Mouse (Mus musculus): Measurements from ENCODE around the gene Zfp189. TPM values are rescaled to one million over a fixed set of nuclear protein-coding genes. Genes with fewer than 3 reads are reported as not detected.
"Not testable (repeated sequence)": the region's sequence is repeated elsewhere in the genome, so short reads cannot be mapped to it uniquely, and the experiment has no call there.

The Zfp189 gene
- polyA plus RNA-seq, 1 experiment, result 1.8 TPM

DNA sequence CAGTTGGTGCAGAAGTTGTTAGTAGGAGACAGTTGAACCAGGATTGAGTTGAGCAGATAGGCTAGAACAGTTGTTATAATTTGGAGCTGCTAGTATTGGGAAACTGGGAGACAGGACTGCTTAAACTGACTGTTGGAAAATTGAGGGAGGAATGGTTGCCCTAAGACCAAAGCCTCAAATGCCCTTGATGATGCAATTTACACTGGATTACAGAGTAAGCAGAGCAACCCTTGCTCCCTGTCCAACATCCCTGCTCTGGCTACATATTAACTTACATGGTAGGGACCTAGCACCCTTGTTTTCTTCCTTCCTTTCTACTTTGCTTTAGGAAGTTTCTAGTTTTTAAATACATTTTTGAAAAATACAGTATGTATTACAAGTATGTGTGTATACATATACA is 35.5 kb upstream of the Zfp189 start:
- Histone ChIP-seq H3K27ac (ENCODE audit: control insufficient read depth, insufficient read depth, low read depth, low read length, poor library complexity) (no peak overlapping the region), H3K4me1 (ENCODE audit: control insufficient read depth, insufficient read depth, low read length) (no peaks in the 10 kb centered on the region), H3K4me3 (replicated peaks; ENCODE audit: control insufficient read depth, low read depth, low read length) (no peak overlapping the region)
- TF ChIP-seq POLR2A (IDR thresholded peaks at IDR 0.05; ENCODE audit: borderline replicate concordance, control insufficient read depth, low read depth, low read length) (no peak), CTCF (IDR thresholded peaks at IDR 0.05; ENCODE audit: control insufficient read depth, insufficient read depth, low read length) (no peak)

DNA sequence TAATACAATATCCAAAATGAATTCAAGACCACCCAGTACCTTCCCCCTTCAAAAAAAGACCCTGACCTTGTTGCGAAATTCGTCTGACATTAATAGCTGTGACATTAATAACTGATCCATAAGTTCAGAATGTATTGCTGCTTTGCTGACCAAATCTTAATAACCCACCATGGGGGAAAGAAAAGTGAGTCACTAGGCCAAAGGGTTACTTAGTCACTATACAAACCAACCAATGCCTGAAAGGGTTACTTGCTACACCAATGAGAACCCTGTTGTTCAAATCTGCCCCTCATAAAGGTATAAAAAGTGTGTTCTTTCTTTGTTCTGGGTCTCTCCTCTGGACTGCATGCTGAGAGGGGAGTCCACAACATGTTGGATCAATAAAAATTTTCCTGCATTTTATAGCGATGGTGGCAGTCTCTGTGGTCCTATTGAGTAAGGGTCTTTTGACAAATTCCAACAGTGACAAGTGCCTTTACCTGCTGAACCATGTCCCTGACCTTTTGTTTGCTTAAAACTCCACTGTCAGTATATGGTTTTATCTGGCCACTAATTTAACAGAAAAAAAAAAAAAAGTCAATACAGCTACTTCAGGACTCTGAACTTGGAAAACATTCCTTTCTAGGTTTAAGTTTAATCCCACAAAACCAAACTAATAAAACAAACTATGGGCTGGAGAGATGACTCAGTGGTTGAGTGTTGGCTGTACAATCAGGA is 34.9 kb upstream of the Zfp189 start:
- H3K27ac ChIP-seq (ENCODE audit: control insufficient read depth, insufficient read depth, low read depth, low read length, poor library complexity); H3K4me1 ChIP-seq (ENCODE audit: control insufficient read depth, insufficient read depth, low read length); H3K4me3 ChIP-seq (replicated peaks; ENCODE audit: control insufficient read depth, low read depth, low read length): not testable (repeated sequence)
- 85% methylated on average over 3 of the region's 3 CpGs for WGBS

DNA sequence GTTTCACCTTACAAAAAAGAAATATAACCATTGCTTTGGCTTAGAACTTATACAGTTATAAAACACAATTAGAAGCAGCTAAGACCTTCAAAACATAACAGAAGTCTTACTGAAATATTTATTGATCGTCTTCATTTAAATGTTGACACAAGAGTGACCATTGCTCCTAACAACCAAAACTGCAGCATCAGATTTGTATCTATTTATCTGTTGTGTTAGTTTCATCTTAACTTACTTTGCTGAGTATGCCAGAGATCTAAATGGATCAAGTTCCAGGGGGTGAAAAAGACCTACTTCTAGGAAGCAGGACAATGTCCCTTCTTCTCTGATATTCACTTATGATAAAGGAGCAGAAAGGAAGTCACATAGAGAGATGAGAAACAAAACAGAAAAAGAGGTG is 17.4 kb upstream of the Zfp189 start:
- H3K27ac ChIP-seq (ENCODE audit: control insufficient read depth, insufficient read depth, low read depth, low read length, poor library complexity), result no peak overlapping the region

DNA sequence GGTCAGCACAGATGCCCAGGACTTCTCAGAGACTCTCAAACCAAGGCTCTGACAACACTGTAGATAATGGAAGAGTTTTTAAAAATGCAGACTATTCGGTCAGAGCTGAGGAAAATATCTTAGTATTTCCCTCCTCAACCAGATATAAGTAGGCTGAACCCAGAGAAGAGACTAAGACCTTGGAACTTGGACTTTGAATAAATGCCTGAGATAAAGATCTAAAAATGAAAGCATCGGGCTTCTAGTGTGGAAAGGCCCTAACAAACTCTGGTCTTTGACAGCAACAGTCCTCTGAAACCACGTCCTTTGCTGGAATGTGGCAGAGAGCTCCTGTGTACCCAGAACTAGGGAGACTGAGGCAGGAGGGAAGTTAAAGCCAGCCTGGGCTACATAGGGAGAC is 14.6 kb upstream of the Zfp189 start, which contains the start of gene Baat:
TSS of gene Baat (minus strand) at position 172 of the 400 bp plus-strand sequence.
- 58% methylated on average over 3 of the region's 3 CpGs for WGBS
- H3K4me3 ChIP-seq (replicated peaks; ENCODE audit: control insufficient read depth, low read depth, low read length), result no peak within 1 kb of the TSS
- H3K27ac ChIP-seq (ENCODE audit: control insufficient read depth, insufficient read depth, low read depth, low read length, poor library complexity), result no peak within 1 kb of the TSS
- no peaks in the 10 kb centered on the region for H3K4me1 ChIP-seq (ENCODE audit: control insufficient read depth, insufficient read depth, low read length)
- TF ChIP-seq CTCF (IDR thresholded peaks at IDR 0.05; ENCODE audit: control insufficient read depth, insufficient read depth, low read length) (no peak), POLR2A (IDR thresholded peaks at IDR 0.05; ENCODE audit: borderline replicate concordance, control insufficient read depth, low read depth, low read length) (no peak)

More for the DNA sequence above, 17.4 kb upstream of the Zfp189 start:
- Histone ChIP-seq H3K4me3 (replicated peaks; ENCODE audit: control insufficient read depth, low read depth, low read length) (no peak overlapping the region), H3K4me1 (ENCODE audit: control insufficient read depth, insufficient read depth, low read length) (no peaks in the 10 kb centered on the region)
- WGBS, result 81% methylated on average over 1 of the region's 1 CpGs
- TF ChIP-seq POLR2A (IDR thresholded peaks at IDR 0.05; ENCODE audit: borderline replicate concordance, control insufficient read depth, low read depth, low read length), result no peak
- TF ChIP-seq CTCF (IDR thresholded peaks at IDR 0.05; ENCODE audit: control insufficient read depth, insufficient read depth, low read length), result no peak

DNA sequence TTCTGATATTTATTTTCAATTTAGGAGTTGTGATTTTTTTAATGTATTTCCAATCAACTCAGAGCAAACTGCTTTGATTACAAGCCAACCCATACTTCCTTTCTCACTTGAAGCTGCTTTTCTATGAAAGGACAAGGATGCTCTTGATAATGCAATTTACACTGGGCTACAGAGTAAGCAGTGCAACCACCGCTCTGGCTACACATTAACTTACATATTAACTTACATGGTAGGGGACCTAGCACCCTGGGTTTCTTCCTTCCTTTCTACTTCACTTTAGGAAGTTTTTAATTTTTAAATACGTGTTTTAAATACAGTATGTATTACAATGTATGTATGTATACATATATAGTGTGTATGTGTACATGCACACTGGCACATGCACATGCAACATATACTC is 11.8 kb upstream of the Zfp189 start:
- Histone ChIP-seq H3K4me1 (ENCODE audit: control insufficient read depth, insufficient read depth, low read length) (no peaks in the 10 kb centered on the region), H3K4me3 (replicated peaks; ENCODE audit: control insufficient read depth, low read depth, low read length) (no peak overlapping the region), H3K27ac (ENCODE audit: control insufficient read depth, insufficient read depth, low read depth, low read length, poor library complexity) (no peak overlapping the region)
- TF ChIP-seq POLR2A (IDR thresholded peaks at IDR 0.05; ENCODE audit: borderline replicate concordance, control insufficient read depth, low read depth, low read length) (no peak), CTCF (IDR thresholded peaks at IDR 0.05; ENCODE audit: control insufficient read depth, insufficient read depth, low read length) (no peak)
- WGBS, result 88% methylated on average over 2 of the region's 2 CpGs

DNA sequence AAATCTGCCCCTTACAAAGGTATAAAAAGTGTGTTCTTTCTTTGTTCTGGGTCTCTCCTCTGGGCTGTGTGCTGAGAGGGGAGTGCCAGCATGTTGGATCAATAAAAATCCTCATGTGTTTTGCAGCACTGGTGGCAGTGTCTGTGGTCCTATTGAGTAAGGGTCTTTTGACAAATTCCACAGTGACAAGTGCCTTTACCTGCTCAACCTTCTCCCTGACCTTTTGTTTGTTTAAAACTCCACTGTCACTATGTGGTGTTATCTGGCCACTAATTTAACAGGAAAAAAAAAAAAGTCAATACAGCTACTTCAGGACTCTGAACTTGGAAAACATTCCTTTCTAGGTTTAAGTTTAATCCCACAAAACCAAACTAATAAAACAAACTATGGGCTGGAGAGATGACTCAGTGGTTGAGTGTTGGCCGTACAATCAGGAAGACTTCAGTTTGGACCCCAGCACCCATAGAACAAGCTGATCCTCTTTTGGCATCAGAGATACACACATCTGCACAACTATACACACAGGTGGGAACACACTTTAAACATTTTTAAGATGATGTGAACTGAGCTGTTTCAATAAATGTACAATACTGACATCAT is 10.6 kb upstream of the Zfp189 start:
- WGBS, result 86% methylated on average over 1 of the region's 1 CpGs
- H3K4me1 ChIP-seq (ENCODE audit: control insufficient read depth, insufficient read depth, low read length); H3K27ac ChIP-seq (ENCODE audit: control insufficient read depth, insufficient read depth, low read depth, low read length, poor library complexity); H3K4me3 ChIP-seq (replicated peaks; ENCODE audit: control insufficient read depth, low read depth, low read length): not testable (repeated sequence)

DNA sequence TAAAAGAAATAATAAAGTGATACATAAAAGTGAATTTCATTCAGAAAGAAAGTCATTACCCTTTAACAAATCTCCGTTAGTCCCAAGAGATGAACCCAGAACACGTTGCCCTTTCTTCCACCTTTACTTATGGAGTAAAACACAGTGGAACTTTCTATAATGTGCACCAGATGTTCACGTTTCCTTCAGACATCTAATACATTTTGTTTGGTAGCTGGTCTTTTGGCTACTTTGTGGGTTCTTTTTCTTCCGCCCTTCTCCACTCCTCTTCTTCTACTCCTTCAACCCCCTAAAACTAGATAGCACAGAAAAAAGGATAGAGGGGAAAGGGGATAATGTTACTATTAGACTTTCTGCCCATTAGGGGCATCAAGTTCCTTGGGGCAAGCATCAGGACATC is 8.3 kb upstream of the Zfp189 start:
- H3K27ac ChIP-seq (ENCODE audit: control insufficient read depth, insufficient read depth, low read depth, low read length, poor library complexity), result no peak overlapping the region
- H3K4me1 ChIP-seq (ENCODE audit: control insufficient read depth, insufficient read depth, low read length), result no peaks in the 10 kb centered on the region; the same call in 1 of the 2 replicates
- TF ChIP-seq CTCF (IDR thresholded peaks at IDR 0.05; ENCODE audit: control insufficient read depth, insufficient read depth, low read length) (no peak), POLR2A (IDR thresholded peaks at IDR 0.05; ENCODE audit: borderline replicate concordance, control insufficient read depth, low read depth, low read length) (no peak)
- 91% methylated on average over 4 of the region's 4 CpGs for WGBS
- no peak overlapping the region for H3K4me3 ChIP-seq (replicated peaks; ENCODE audit: control insufficient read depth, low read depth, low read length)

DNA sequence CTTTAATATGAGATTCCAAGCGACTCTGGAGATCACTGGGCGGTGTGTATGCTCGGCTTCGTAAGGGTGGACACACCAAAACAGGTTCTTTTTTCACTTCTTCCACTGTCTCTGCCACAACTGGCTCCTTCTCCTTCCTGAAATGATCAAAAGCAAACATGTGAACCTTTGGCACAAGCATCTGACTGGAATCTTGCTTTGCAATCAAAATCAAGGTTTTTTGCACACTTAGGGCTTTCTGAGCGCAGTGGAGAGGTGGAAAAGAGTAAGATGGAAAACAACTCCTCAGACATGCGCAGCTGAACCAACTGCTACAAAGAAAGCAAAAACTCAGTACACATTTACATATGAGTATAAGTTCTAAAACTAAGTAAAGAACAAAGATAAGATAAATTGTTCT is 6.5 kb upstream of the Zfp189 start:
- TF ChIP-seq POLR2A (IDR thresholded peaks at IDR 0.05; ENCODE audit: borderline replicate concordance, control insufficient read depth, low read depth, low read length) (no peak), CTCF (IDR thresholded peaks at IDR 0.05; ENCODE audit: control insufficient read depth, insufficient read depth, low read length) (no peak)
- 87% methylated on average over 6 of the region's 6 CpGs for WGBS
- no peaks in the 10 kb centered on the region; the same call in 1 of the 2 replicates for H3K4me1 ChIP-seq (ENCODE audit: control insufficient read depth, insufficient read depth, low read length)

DNA sequence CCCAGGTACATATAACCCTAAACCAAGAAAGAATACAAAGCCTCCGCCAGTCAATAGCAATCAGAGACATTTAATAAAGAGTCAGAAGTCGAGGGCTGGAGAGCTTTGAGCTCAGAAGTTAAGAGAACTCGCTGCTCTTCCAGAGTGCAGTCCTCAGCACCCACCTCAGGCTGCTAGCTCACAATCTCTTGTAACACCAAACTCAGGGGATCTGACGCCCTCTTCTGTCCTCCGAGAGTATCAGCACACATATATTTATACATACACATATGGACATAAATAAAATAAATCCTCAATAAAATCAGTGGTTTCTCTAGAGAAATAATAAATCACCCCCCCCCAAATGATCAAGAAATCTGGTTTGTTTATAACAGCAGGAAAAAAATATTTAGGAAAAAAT is 1.5 kb upstream of the Zfp189 start:
- WGBS, result 76% methylated on average over 5 of the region's 5 CpGs
- no peak overlapping the region for H3K27ac ChIP-seq (ENCODE audit: control insufficient read depth, insufficient read depth, low read depth, low read length, poor library complexity)
- TF ChIP-seq CTCF (IDR thresholded peaks at IDR 0.05; ENCODE audit: control insufficient read depth, insufficient read depth, low read length) (no peak), POLR2A (IDR thresholded peaks at IDR 0.05; ENCODE audit: borderline replicate concordance, control insufficient read depth, low read depth, low read length) (no peak)
- H3K4me1 ChIP-seq (ENCODE audit: control insufficient read depth, insufficient read depth, low read length), result no peaks in the 10 kb centered on the region; the same call in 1 of the 2 replicates
- no peak overlapping the region for H3K4me3 ChIP-seq (replicated peaks; ENCODE audit: control insufficient read depth, low read depth, low read length)

More for the DNA sequence above, 6.5 kb upstream of the Zfp189 start:
- Histone ChIP-seq H3K4me3 (replicated peaks; ENCODE audit: control insufficient read depth, low read depth, low read length) (no peak overlapping the region), H3K27ac (ENCODE audit: control insufficient read depth, insufficient read depth, low read depth, low read length, poor library complexity) (no peak overlapping the region)
